Comparison of ENCODE assay signal across 21 mouse cellular contexts in the genomic region with DNA sequence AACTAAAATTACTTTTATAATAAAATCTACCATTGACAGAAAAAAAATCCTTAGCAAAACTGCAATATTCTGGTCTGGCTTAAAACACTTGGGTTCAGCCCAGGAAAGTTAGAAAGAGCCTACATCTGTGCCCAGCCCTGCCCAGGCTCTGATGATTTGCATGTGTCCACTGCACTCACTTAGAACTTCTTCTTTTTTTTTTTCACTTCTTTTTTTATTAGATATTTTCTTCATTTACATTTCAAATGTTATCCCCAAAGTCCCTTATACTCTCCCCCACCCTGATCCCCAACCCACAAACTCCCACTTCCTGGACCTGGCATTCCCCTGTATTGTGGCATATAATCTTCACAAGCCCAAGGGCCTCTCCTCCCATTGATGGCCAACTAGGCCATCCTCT.
"Had no signal": no experiment of that assay in that cellular context is flagged by ENCODE, and none has a peak within 500 bp of the region (broad histone marks: within the 10 kb centered on the region; RNA-seq: fewer than 3 reads in every experiment).

No protein-coding gene starts in this region.

- H3K27me3 ChIP-seq: heart, embryonic 13.5 days; heart, embryonic 15.5 days; hindbrain, embryonic 12.5 days; intestine, embryonic 15.5 days; limb, embryonic 12.5 days had no signal

- H3K36me3 ChIP-seq: heart, embryonic 13.5 days; heart, embryonic 15.5 days; hindbrain, embryonic 10.5 days; hindbrain, embryonic 12.5 days; intestine, embryonic 15.5 days; limb, embryonic 10.5 days; limb, embryonic 12.5 days had no signal

- H3K27ac ChIP-seq: heart, embryonic 13.5 days; heart, embryonic 15.5 days; hindbrain, embryonic 10.5 days; hindbrain, embryonic 12.5 days; hindbrain, embryonic 14.5 days; intestine, embryonic 15.5 days; layer of hippocampus, adult 2 months; left cerebral cortex, adult 2 months; limb, embryonic 10.5 days; limb, embryonic 12.5 days had no signal

- H3K4me1 ChIP-seq: heart, embryonic 13.5 days; heart, embryonic 15.5 days; hindbrain, embryonic 10.5 days; hindbrain, embryonic 12.5 days; intestine, embryonic 15.5 days; limb, embryonic 10.5 days; limb, embryonic 12.5 days had no signal

- DNase-seq: gastrocnemius, postnatal 10 days; gastrocnemius, postnatal 25 days; heart, adult 18-20 months; heart, postnatal 14 days; heart, postnatal 4 days; kidney, adult 18-20 months; kidney, adult 8-10 months; kidney, postnatal 10 days; kidney, postnatal 25 days; kidney, postnatal 4 days; liver had no signal

- H3K4me3 ChIP-seq: heart, embryonic 13.5 days; heart, embryonic 15.5 days; hindbrain, embryonic 10.5 days; hindbrain, embryonic 12.5 days; intestine, embryonic 15.5 days; layer of hippocampus, adult 2 months; left cerebral cortex, adult 2 months; limb, embryonic 10.5 days; limb, embryonic 12.5 days had no signal
